Mouse (Mus musculus) lung, postnatal 36 days (tissue): ENCODE results near the gene Otud7b.
A peak's percentile ranks its signal among the peaks of the same experiment; 100 is the strongest.

ENCODE experiments used
- DNase-seq: peaks from one replicate; pipeline ENCODE4 v3.0.0; 2022; ENCODE audit warnings: mixed read lengths

Gene Otud7b

DNA sequence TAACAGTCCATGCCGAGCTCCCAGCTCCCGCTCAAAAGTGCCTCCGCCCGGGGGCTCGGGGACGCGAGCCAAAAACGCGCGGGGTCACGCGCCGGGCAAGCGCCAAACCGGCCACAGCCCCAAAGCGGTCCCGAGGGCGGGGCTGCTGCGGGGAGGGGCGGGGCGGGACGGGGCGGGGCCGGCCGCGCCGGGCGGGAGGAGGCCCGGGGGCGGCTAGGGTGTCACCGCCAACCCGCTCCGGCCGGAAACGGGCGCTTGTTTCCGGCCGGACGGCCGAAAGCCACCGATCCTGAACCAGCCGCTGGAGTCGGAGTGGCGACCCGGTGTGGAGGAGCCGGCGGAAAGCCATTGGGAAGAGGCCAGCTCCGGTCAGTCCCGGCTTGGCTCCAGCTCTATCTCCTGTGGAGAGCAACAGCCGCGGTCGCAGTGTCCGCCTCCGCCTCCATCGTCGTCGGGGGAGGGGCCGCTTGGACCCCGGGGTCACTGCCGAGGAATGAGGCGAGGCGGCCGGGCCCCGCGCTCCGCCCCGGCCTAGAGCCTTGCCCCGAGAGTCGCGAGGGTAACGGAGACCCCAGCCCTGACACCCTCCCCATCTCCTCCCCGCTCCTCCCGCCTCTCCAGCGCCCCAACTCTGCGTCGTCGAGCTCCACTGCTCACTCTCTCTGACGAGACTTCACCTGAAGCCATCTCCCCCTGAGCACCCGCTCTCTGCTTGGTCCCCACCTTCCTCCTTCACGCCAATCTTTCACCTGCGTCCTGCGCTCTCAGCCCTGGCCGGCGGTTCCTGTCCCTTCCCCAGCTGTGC is at the start of gene Otud7b:
Gene Otud7b (plus strand): TSS at position 267 of the 805 bp plus-strand sequence.
- peak; percentile 73 for DNase-seq

DNA sequence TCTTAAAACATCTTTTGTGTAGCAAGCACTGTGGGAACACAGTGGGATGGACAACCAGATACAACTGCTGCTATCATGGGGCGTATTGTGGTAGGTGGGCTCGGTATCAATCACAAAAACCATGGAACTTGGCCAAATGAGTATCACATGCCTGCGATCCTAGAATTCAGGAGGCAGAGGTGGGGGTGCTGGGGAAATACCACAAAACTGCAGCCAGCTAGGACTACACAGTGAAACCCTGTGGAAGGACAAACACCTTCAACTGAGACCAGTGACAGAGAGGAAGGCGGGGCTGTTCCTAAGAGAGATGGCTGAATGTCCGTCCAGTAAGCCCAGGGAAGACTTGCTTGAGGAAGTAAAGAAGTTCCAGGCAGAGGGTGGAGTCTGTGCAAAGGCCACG is 49.0 kb upstream of the Otud7b start:
- no peak for DNase-seq

DNA sequence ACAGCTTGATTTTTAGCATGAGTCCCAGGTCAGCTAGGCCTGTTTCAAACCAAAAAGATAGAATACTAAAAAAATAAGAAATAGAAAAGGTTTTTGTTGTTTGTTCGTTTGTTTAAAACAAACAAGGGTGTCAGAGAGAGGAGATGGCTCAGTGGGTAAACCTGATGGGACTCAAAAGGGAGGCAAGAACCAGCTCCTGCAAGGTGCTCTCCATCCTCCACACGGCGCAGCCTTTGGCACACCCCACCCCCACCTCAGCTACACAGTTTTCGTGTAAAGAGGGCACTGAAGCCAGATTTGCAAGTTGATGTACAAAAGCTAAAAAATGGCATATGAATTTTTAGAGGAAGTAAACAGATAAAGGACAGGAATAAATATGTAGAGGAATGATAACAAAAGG is 48.3 kb upstream of the Otud7b start:
- DNase-seq: no peak

DNA sequence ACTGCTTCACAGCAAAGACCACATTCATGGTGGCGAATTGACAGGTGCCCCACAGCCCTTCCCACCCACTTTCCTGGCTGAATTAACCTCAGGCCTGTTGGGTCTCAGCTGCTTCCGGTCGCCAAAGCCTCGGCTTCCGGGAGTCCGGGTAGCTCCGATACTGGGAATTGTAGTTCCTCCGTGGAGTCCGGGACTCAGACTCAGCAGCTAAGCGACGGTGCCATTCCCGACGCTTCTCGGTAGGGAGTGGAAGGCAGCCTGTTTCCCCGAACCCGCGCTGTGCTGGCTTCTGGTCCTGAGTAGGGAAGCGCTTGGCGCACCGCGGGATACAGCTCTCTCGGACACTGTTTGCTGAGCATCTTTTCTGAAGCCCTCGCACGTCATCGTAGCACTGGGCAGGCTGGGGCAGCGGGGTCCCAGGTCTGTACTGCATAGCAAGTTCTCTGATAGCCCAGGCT is 46.6 kb upstream of the Otud7b start:
- DNase-seq: peak; percentile 91

DNA sequence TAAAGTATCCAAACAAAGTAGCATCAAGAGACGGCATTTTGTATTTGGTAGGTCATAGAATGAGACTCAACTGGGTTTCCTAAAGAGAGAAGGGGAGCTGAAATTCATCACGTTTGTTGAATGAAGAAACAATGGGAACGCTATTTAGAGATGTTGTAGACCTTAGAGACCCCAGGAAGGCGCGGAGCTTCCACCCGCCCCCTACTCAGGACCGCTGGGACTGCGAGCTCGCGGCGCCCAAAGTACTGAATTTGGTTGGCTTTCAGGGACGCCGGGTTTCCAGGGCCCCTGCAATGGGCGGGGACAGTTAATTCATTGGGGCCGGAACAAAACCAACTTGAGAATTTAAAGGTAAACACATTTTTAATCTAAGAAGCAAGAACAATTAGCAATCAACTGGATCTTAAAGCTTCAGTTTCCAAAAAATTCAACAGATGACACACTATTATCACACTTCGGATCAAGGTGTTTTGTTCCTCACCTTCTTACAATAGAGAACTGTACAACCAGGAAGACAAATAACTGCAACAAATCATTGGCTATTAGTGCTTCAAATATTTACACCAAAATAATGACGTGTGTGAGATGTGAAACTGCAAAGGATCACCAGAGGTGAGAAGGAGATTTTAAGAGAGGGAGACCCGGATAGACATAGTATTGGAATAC is 46.0 kb upstream of the Otud7b start, which contains the start of gene Vps45:
Gene Vps45 (minus strand): TSS at position 236 of the 666 bp plus-strand sequence.
- DNase-seq: peak; percentile 80

DNA sequence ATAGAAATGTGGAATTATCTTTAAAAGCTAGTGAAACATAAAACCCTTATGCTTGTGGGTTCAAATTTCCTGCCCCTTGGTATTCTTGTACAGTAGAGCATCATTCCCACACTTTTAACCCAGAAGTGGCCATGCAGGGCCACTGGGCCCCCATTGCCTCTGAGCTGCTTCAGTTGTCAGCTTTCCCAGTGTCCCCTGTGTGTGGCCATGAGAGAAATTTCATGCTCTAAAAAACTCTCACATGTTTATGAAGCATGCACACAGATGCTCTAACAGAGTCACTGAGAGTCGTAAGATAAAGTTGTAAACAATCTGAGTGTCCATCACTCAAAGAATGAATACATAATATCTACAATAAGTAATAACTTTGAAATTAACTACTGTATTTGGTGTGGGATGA is 44.2 kb upstream of the Otud7b start:
- DNase-seq: no peak

DNA sequence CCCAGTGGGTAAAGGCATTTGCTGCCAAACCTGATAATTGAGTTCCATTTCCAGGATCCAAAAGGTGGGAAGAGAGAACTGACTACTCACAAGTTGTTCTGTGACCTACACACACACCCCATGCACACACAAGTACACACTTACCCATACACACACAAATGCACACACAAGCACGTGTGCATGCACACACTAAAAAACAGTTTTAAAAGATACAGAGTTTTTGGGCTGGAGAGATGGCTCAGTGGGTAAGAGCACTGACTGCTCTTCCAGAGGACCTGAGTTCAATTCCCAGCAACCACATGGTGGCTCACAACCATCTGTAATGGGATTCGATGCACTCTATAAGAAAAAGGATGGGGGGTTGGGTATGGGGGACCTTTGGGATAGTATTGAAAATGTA is 41.0 kb upstream of the Otud7b start:
- no peak for DNase-seq

DNA sequence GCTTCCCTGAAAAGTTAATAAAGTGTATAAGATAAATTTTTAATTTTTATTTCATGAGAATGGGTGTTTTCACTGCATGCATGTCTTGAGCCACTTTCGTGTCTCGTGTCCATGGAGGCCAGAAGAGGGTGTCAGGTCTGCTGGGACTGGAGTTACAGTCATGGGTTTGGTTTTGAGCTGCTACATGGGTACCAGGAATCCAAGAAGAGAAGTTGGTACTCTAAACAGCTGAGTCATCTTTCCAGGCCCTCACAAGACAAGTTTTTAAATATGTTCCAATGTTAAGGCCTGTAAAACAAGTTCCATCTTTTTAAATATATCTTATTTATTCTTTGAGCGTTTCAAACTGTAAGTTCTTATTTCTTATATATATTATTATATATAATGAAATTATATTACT is 40.1 kb upstream of the Otud7b start:
- no peak for DNase-seq

DNA sequence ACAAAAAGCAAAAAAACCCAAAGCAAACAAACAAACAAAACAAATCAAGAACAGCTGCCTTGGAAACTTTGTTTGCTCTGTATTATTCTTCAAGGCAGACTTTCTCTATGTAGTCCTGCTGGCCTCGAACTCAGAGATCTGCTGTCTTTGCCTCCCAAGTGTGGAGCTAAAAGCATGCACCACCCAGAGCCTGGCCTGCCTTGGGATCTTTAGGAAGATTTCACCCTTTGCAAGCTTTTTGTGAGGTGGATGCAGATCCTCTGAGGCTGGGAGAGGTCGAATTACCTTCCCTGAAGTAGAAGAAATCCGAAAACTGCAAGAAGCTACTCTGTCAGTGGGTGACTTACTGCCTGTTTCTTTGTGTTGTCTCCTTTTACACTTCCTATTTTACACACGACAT is 39.2 kb upstream of the Otud7b start:
- DNase-seq: no peak

DNA sequence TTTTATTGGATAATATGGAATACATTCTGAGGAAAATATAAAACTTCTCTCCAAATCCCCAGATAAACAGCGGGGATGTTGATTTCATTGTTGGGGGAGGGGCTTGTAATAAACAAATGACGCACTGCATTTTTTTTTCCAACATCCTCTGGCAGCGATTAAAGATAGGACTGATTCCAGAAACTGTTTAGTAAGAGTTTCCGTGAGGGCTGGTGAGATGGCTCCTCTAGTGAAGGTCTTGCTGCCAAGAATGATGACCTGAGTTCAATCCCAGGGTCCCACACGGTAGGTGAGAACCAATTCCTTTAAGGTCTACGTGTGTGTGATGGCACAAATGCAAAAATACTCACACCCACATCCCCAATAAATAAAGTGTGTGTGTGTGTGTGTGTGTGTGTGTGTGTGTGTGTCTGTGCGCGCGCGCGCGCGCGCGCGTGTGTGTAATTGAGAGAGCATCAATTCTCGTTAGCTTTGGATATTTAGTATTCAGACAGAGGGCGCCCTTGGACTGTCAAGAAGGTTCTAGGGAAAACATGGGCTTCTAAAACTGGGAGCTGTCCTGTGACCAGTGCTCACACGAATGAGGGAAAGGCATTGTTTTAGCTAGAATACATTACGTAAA is 38.5 kb upstream of the Otud7b start:
- DNase-seq: peak; percentile 87

DNA sequence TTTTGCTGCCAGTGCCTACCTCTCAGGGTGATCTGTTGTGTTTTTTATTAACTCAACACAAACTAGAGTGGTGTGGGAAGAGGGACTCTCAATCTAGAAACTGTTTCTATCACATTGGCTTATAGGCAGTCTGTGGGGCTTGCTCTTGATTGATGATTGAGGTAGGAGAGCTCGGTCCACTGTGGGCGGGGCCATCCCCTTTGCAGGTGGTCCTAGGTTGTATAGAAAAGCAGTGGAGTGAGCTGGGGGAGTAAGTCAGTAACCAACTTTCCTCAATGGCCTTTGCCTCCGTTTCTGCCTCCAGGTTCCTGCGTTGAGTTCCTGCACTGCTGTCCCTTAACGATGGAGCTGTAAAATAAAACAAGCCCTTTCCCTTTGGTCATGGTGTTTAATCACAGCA is 37.6 kb upstream of the Otud7b start:
- DNase-seq: no peak

DNA sequence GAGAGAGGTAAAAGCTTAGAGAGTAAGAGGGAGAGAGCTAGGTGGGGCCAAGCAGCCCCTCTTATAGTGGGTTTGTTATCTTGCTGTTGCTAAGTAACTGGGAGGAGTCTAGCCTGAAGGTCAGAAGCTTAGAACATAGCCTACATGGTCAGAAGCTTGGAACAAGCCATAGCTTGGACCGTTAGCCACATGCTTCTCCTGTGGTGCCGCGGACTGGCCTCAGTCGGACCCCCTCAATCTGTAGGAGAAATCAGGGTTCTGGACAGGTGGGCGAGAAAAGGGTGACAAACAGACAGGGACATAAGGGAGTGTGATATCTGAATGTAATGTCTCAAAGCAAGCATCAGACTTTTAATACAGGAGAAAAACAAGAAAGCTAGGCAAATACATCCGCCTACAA is 35.3 kb upstream of the Otud7b start:
- DNase-seq: no peak

DNA sequence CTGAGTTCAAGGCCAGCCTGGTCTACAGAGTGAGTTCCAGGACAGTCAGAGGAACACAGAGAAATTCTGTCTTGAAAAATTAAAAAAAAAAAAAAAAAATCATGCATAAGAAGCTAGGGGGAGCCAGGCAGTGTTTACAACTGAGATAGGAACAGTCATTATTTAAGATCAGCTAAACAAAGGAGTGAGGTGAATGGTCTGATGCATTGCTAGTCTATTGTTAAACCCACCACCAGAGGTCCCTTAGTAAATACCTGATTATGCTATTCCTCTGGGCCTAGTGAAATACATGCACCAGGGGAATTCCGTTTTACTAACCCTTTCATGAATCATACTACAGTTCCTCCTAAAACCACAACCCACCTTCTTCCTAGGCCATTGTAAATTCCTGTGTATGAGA is 34.8 kb upstream of the Otud7b start:
- DNase-seq: no peak

DNA sequence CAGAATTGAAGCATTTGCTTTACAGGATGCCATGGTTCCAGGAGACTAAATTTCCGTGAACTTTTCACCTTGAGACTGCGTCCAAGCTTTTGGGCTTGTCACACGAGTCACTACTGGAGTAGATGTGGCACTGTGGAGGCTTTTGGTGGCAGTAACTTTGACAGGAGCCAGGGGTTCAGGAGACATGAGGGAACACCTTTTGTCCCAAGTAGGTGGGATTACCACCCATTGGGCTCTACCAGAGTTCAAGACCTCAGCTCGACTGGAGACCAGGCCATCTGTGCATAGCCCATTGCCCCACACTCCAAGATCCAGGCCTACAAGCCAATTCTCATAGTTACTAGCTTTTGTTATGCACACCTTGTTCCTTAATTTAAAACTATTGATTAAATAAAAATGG is 34.1 kb upstream of the Otud7b start:
- DNase-seq: no peak

DNA sequence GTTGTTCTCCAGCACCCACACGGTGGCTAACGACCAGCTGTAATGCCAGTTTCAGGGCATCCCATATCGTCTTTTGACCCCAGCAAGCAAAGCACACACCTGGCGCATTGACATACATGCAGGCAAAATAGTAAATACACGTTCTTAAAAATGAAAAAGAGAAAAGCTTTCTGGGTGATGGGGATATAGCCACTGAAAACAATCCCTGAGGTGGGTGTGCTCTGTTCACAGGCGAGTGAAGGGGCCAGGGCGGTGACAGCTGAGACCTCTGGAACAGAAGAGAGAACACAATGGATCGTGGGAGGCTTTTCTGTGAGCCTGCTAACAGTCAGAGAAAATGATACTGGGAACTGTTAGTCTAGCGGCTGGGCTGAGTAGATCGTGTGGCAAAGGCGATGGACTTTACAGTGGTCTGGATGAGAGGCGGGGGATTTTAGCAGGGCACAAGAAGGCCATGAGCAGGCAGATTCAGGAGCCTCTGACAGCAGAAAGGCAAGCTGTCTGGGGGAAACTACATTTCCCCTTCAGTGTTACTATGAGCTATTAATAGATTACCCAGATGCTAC is 31.3 kb upstream of the Otud7b start:
- no peak for DNase-seq

DNA sequence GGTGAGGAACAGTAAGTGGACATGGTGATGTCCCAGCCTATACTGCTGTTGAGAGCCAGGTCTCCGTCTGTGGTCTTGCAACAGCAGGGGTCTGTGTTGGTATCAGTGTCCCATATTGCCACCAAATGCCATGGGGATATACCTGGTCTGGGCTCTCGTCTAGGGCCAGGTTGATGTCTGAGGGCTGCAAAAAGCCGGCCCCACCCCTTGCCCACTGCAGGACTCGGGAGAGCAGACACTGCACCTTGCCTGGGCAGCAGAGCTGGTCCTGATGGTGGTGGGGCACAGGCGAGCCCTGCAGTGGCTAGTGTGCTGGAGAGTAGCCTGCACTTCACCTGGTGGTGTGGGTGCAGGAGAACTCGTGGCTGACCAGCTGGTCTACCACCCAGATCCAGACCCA is 26.3 kb upstream of the Otud7b start:
- DNase-seq: no peak

DNA sequence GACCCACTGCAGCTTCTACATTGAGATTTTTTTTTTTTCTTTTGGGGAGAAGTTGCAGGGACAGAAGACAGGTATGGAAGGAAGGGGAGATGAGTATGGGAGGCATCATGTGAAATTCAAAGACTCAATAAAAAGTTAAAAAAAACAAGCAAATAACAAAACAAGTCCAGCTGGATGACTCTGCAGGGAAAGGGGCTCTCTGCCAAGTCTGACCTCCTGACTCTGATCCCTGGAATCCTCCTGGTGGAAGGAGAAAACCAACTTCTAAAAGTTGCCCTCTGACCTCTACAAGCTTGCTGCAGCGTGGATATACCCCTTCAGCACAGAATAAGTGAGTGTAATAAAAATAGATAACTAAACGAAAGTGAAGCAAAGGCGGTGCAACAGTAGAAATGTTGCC is 25.6 kb upstream of the Otud7b start:
- DNase-seq: no peak

DNA sequence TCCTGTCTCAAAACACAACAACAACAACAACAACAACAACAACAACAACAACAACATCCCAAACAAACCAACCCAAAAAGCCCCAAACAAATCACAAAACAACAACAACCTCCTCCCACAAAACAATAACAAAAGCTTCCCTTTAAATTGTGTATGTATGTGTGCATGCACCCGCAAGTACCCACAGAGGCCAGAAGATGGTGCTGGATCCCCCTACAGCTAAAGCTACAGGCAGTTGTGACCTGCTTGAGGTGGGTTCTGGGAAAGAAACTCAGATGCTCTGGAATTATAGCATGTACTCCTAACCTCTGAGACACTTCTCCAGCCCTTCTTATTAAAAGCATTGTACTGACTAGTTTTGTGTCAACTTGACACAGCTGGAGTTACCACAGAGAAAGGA is 23.3 kb upstream of the Otud7b start:
- DNase-seq: peak; percentile 51

DNA sequence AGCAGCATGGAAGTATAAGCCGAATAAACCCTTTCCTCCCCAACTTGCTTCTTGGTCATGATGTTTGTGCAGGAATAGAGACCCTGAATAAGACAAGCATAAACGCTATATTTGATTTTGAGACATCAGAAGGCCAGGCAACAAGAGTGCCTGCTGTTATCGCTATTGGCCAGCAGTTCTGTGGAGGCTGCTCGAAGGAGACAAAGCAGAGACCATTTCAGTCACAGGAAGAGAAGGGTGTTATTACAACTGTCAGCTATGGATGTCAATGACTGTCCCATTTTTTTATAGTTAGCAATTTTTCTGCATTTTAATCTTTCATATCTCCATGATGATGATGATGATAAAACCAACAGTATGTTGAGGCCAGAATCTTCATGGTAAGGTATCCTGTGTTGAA is 22.7 kb upstream of the Otud7b start:
- no peak for DNase-seq

DNA sequence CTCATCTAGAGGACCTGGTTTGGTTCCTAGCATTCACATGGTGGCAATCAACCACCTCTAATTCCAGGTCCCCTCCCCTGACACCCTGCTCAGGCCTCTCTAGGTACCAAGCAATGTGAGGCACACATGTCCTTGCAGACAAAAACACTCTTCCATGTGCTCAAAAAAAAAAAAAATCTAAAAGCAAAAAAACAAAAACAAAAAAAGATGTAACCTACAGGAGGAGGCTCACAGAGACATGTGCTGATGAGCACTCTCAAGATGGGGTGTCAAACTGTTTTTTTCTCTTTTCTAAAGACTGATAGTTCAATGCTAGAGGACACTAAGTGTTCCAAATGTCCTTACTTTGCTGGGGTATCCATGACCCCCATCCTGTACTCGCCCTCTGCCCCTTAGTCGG is 22.2 kb upstream of the Otud7b start:
- DNase-seq: no peak

DNA sequence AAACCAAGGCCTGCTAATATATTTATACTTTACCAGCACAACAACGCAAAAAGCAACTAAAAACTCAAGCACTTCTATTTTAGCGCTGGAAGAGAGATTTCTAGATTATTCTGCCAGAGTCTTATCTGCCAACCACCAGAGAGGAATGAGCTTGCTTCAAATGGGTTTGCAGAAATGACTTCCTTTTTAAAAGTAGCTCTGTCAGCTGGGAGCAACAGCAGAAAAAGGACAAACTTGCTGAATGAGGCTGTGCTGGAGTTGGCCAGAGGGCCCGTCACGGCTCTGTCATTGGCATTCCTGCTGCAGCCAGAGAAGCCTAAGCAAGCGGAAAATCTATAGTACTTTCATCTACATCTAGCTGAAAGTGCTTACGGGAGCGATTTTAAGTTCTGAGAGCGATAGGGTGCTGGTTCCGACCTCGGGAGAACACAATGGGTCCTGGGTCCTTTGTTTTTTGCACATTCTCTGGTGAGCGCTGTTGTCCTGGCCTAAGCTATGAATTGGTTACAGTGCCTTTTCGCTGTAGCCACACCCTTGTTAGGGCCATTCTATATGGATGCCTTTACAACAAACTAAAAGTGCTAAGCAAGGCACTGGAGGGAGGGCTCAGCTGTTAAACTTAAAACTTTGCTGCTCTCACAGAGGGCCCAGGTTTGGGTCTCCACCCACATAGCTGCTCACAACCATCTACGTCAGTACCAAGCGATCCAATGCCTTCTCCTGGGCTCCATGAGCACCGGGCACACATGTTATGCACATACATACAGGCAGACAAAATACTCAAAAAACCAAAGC is 21.4 kb upstream of the Otud7b start:
- no peak for DNase-seq

DNA sequence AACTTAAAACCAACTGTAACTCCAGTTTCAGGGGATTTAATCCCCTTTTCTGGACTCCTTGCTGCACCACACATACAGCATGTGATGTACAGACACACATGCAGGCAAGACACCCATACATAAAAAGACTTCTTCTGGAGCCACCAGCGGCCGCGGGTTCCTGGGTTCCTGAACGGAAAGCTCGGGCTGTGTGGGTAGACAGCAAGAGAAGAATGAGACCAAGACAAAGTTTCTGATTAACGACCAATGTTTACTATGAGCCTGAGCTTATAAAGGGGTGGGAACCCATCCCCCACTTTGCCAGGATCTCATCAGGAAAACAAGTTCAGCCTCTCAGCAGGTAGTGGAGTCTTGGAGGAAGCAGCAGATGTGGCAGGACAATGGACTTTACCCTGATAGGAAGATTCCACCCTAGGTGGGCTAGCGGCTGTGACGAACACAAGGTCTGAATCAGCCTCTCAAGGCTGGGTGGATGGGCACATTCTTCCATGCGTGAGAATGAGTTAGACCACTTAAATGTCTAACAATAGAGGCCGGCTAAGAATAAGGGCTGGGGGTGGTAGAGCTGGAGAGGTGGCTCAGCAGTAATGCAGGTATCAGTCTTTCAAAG is 20.1 kb upstream of the Otud7b start:
- no peak for DNase-seq
